Mouse (Mus musculus) liver, postnatal 0 days (tissue): Measurements from ENCODE around the gene Rpl3l. TPM values are rescaled to one million over a fixed set of nuclear protein-coding genes. Genes with fewer than 3 reads are reported as not detected.

Experiments
- ATAC-seq: fragments of 200-750 bp; cut with Nextera tagmentation; 2 replicates; pipeline ENCODE4 v1.8.0; 2017; ENCODE audit warnings: mild to moderate bottlenecking, moderate library complexity
- DNase-seq: peaks from one replicate; pipeline ENCODE4 v3.0.0-alpha.2; 2016
- H3K27ac ChIP-seq: fragments of 300-500 bp; sonication (generic); 2 replicates; pipeline ENCODE4 v1.5.1; 2014; ENCODE audit warnings: antibody characterized with exemption, moderate library complexity, mild to moderate bottlenecking, low read depth
- H3K27me3 ChIP-seq: fragments of 300-500 bp; sonication (generic); 2 replicates; pipeline ENCODE4 v1.6.1; 2014; ENCODE audit warnings: low read length, control low read depth, mixed read lengths; ENCODE audit not compliant: insufficient read depth
- H3K36me3 ChIP-seq: fragments of 300-500 bp; sonication (generic); replicated peaks from 2 replicates; pipeline ENCODE4 v1.6.1; 2014; ENCODE audit warnings: mild to moderate bottlenecking, control low read depth, low read length, moderate library complexity, mixed read lengths; ENCODE audit not compliant: insufficient read depth
- H3K4me1 ChIP-seq: fragments of 300-500 bp; sonication (generic); 2 replicates; pipeline ENCODE4 v1.6.1; 2014; ENCODE audit warnings: antibody characterized with exemption, mild to moderate bottlenecking, control low read depth; ENCODE audit not compliant: insufficient read depth
- H3K4me2 ChIP-seq: fragments of 300-500 bp; sonication (generic); 2 replicates; pipeline ENCODE4 v1.6.1; 2014; ENCODE audit warnings: low read depth, mild to moderate bottlenecking, low read length, moderate library complexity, mixed read lengths
- H3K4me3 ChIP-seq: fragments of 300-500 bp; sonication (generic); 2 replicates; pipeline ENCODE4 v1.5.1; 2014; ENCODE audit warnings: low read depth, low read length
- H3K9ac ChIP-seq: fragments of 300-500 bp; sonication (generic); replicated peaks from 2 replicates; pipeline ENCODE4 v1.6.1; 2014; ENCODE audit warnings: mild to moderate bottlenecking, moderate library complexity
- H3K9me3 ChIP-seq: fragments of 300-500 bp; sonication (generic); 2 replicates; pipeline ENCODE4 v1.6.1; 2016; ENCODE audit warnings: mild to moderate bottlenecking, control low read depth, low read length, mixed read lengths
- CTCF ChIP-seq: sonication (generic); IDR thresholded peaks from 2 replicates; pipeline ENCODE4 v1.5.1; 2016; ENCODE audit warnings: antibody characterized with exemption, low read depth
- EP300 ChIP-seq: IDR thresholded peaks from 2 replicates; pipeline ENCODE4 v1.6.1; 2016; ENCODE audit warnings: antibody characterized with exemption, low read depth, mild to moderate bottlenecking
- WGBS: fragments of 180-500 bp; shearing (Covaris S2); extraction: QIAGEN DNeasy Blood & Tissue Kit; methylation state at CpG from one replicate; pipeline ENCODE4 v1.1.7; 2014; ENCODE audit not compliant: insufficient replicate concordance; 5-methylcytosine and 5-hydroxymethylcytosine counted together
- polyA plus RNA-seq: library from polyadenylated mRNA; unstranded; fragments of >200 nt; fragmentation: Nextera tagmentation; extraction: Ambion mirVana; gene quantifications from 2 replicates; pipeline ENCODE4 v1.2.1, GENCODE M21; 2015

The Rpl3l gene
- polyA plus RNA-seq, 1 experiment from 2014 or later, result 0.14 TPM

GRCm38 (mm10) chr17:24745526-24746497 lies 18.2 kb downstream of the Rpl3l start:
- peak; percentile 86 for DNase-seq
- Histone ChIP-seq H3K9ac (no peak overlapping the region), H3K4me3 (no peak overlapping the region), H3K27me3 (peaks cover 6% of the 10 kb centered on the region), H3K36me3 (peaks cover 15% of the 10 kb centered on the region), H3K4me2 (no peak overlapping the region), H3K27ac (no peak overlapping the region), H3K4me1 (peaks cover 10% of the 10 kb centered on the region), H3K9me3 (no peaks in the 10 kb centered on the region)
- TF ChIP-seq EP300 (no peak), CTCF (peak; percentile 96)
- 25% methylated on average over 7 of the region's 7 CpGs for WGBS
- ATAC-seq, result peak; percentile 51

- TF ChIP-seq CTCF (no peak), EP300 (no peak)
- 52% methylated on average over 4 of the region's 4 CpGs for WGBS
- H3K9ac ChIP-seq, result no peak overlapping the region
- peaks cover 7% of the 10 kb centered on the region for H3K36me3 ChIP-seq
- ATAC-seq (no peak), DNase-seq (no peak)
- H3K4me1 ChIP-seq, result peaks cover 7% of the 10 kb centered on the region
- H3K9me3 ChIP-seq, result no peaks in the 10 kb centered on the region
- no peak overlapping the region for H3K27ac ChIP-seq
- no peak overlapping the region for H3K4me2 ChIP-seq
- peaks cover 17% of the 10 kb centered on the region for H3K27me3 ChIP-seq
- H3K4me3 ChIP-seq, result no peak overlapping the region
Observed at GRCm38 (mm10) chr17:24746986-24747385, 19.4 kb downstream of the Rpl3l start.

- Histone ChIP-seq H3K4me2 (no peak overlapping the region), H3K9me3 (no peaks in the 10 kb centered on the region), H3K27me3 (peaks cover 58% of the 10 kb centered on the region), H3K4me1 (peaks cover 14% of the 10 kb centered on the region), H3K4me3 (no peak overlapping the region), H3K36me3 (no peaks in the 10 kb centered on the region), H3K9ac (no peak overlapping the region), H3K27ac (no peak overlapping the region)
- 22% methylated on average over 4 of the region's 4 CpGs for WGBS
- TF ChIP-seq EP300 (no peak), CTCF (no peak)
- no peak for DNase-seq
- ATAC-seq, result no peak
Observed at GRCm38 (mm10) chr17:24751528-24751927, 23.9 kb downstream of the Rpl3l start.

GRCm38 (mm10) chr17:24752415-24753394 lies 25.1 kb downstream of the Rpl3l start, which contains the start of gene Hs3st6:
TSS of gene Hs3st6 (plus strand) at chr17:24752988.
- Histone ChIP-seq H3K27me3 (peaks cover 58% of the 10 kb centered on the region), H3K4me2 (peak within 1 kb of the TSS; percentile 86)

GRCm38 (mm10) chr17:24757394-24757793 lies 29.8 kb downstream of the Rpl3l start:
- Histone ChIP-seq H3K9ac (no peak overlapping the region), H3K4me1 (peaks cover 11% of the 10 kb centered on the region), H3K4me2 (no peak overlapping the region), H3K9me3 (no peaks in the 10 kb centered on the region), H3K4me3 (no peak overlapping the region), H3K36me3 (no peaks in the 10 kb centered on the region), H3K27ac (no peak overlapping the region), H3K27me3 (peaks cover 37% of the 10 kb centered on the region)
- ATAC-seq, result no peak
- TF ChIP-seq CTCF, result no peak
- no peak for DNase-seq
- 88% methylated on average over 1 of the region's 1 CpGs for WGBS

More at GRCm38 (mm10) chr17:24752415-24753394, 25.1 kb downstream of the Rpl3l start, which contains the start of gene Hs3st6:
- DNase-seq (peak; percentile 66), ATAC-seq (peak; percentile 91)
- Histone ChIP-seq H3K4me3 (peak within 1 kb of the TSS; percentile 54), H3K27ac (no peak within 1 kb of the TSS), H3K9ac (no peak within 1 kb of the TSS), H3K4me1 (peaks cover 14% of the 10 kb centered on the region), H3K9me3 (no peaks in the 10 kb centered on the region), H3K36me3 (no peaks in the 10 kb centered on the region)
- no peak for TF ChIP-seq CTCF
- no peak for TF ChIP-seq EP300
- 1% methylated on average over 55 of the region's 82 CpGs for WGBS

- Histone ChIP-seq H3K4me1 (no peaks in the 10 kb centered on the region), H3K27ac (no peak overlapping the region), H3K4me2 (no peak overlapping the region), H3K27me3 (peaks cover 6% of the 10 kb centered on the region; the same call in 1 of the 2 replicates), H3K4me3 (no peak overlapping the region), H3K9ac (no peak overlapping the region), H3K36me3 (no peaks in the 10 kb centered on the region), H3K9me3 (no peaks in the 10 kb centered on the region)
- no peak for ATAC-seq
- TF ChIP-seq EP300, result no peak
- TF ChIP-seq CTCF, result 0 out of 2 replicates have a peak, but pooled peaks have one; percentile 6
- DNase-seq, result no peak
- 52% methylated on average over 5 of the region's 5 CpGs for WGBS
Observed at GRCm38 (mm10) chr17:24761121-24761520, 33.5 kb downstream of the Rpl3l start.
